Mouse (Mus musculus): ENCODE results near the gene Hes5. TPM values are rescaled to one million over a fixed set of nuclear protein-coding genes. Genes with fewer than 3 reads are reported as not detected.

Gene Hes5
- polyA plus RNA-seq, 1 experiment from 2014 or later: 159 TPM

GRCm38 (mm10) chr4:154944121-154944590 lies 16.6 kb upstream of the Hes5 start:
- Histone ChIP-seq H3K9ac (no peak overlapping the region), H3K36me3 (no peaks in the 10 kb centered on the region), H3K4me2 (no peak overlapping the region), H3K27me3 (no peaks in the 10 kb centered on the region), H3K27ac (replicated peaks) (no peak overlapping the region), H3K9me3 (no peaks in the 10 kb centered on the region), H3K4me1 (replicated peaks) (peaks cover 19% of the 10 kb centered on the region), H3K4me3 (no peak overlapping the region)
- 7% methylated on average over 2 of the region's 2 CpGs for WGBS
- ATAC-seq (ENCODE audit: low FRiP score, low read depth): peak; percentile 61

- Histone ChIP-seq H3K9ac (peak overlapping the region; percentile 32; the same call in 1 of the 2 replicates), H3K36me3 (no peaks in the 10 kb centered on the region), H3K4me3 (peak overlapping the region; percentile 30), H3K4me2 (peak overlapping the region; percentile 58), H3K27me3 (no peaks in the 10 kb centered on the region), H3K9me3 (no peaks in the 10 kb centered on the region), H3K27ac (replicated peaks) (peak overlapping the region; percentile 57), H3K4me1 (replicated peaks) (peaks cover 23% of the 10 kb centered on the region)
- WGBS: 2% methylated on average over 8 of the region's 8 CpGs
- peak; percentile 88 for ATAC-seq (ENCODE audit: low FRiP score, low read depth)
Observed at GRCm38 (mm10) chr4:154946319-154946718, 14.4 kb upstream of the Hes5 start.

- H3K4me2 ChIP-seq: peak overlapping the region; percentile 29
- no peaks in the 10 kb centered on the region for H3K9me3 ChIP-seq
- no peaks in the 10 kb centered on the region for H3K36me3 ChIP-seq
- ATAC-seq (ENCODE audit: low FRiP score, low read depth): peak; percentile 78
- H3K27me3 ChIP-seq: peaks cover 6% of the 10 kb centered on the region; the same call in 1 of the 2 replicates
- H3K4me3 ChIP-seq: no peak overlapping the region
- H3K9ac ChIP-seq: no peak overlapping the region
- WGBS: 39% methylated on average over 14 of the region's 14 CpGs
- peak overlapping the region; percentile 78 for H3K27ac ChIP-seq (replicated peaks)
- peaks cover 31% of the 10 kb centered on the region for H3K4me1 ChIP-seq (replicated peaks)
Observed at GRCm38 (mm10) chr4:154948066-154948939, 12.4 kb upstream of the Hes5 start.

GRCm38 (mm10) chr4:154948940-154949588 lies 11.7 kb upstream of the Hes5 start:
- Histone ChIP-seq H3K4me3 (no peak overlapping the region), H3K36me3 (no peaks in the 10 kb centered on the region), H3K9ac (no peak overlapping the region), H3K27me3 (peaks cover 6% of the 10 kb centered on the region; the same call in 1 of the 2 replicates), H3K27ac (replicated peaks) (peak overlapping the region; percentile 78), H3K4me2 (peak overlapping the region; percentile 32), H3K9me3 (no peaks in the 10 kb centered on the region), H3K4me1 (replicated peaks) (peaks cover 35% of the 10 kb centered on the region)
- no peak for ATAC-seq (ENCODE audit: low FRiP score, low read depth)
- WGBS: 36% methylated on average over 6 of the region's 6 CpGs

GRCm38 (mm10) chr4:154949589-154949982 lies 11.1 kb upstream of the Hes5 start:
- Histone ChIP-seq H3K4me2 (peak overlapping the region; percentile 32), H3K27me3 (peaks cover 6% of the 10 kb centered on the region; the same call in 1 of the 2 replicates), H3K9me3 (no peaks in the 10 kb centered on the region), H3K27ac (replicated peaks) (0 out of 2 replicates have a peak overlapping the region, but pooled peaks have one; percentile 78), H3K9ac (no peak overlapping the region), H3K4me3 (peak overlapping the region; percentile 17; the same call in 1 of the 2 replicates), H3K36me3 (no peaks in the 10 kb centered on the region), H3K4me1 (replicated peaks) (peaks cover 35% of the 10 kb centered on the region)
- 2% methylated on average over 12 of the region's 16 CpGs for WGBS
- ATAC-seq (ENCODE audit: low FRiP score, low read depth): no peak

- no peak overlapping the region for H3K4me3 ChIP-seq
- H3K9ac ChIP-seq: no peak overlapping the region
- H3K9me3 ChIP-seq: no peaks in the 10 kb centered on the region
- peaks cover 11% of the 10 kb centered on the region; the same call in 1 of the 2 replicates for H3K27me3 ChIP-seq
- 1% methylated on average over 26 of the region's 26 CpGs for WGBS
- H3K4me1 ChIP-seq (replicated peaks): peaks cover 33% of the 10 kb centered on the region
- no peak overlapping the region for H3K27ac ChIP-seq (replicated peaks)
- H3K4me2 ChIP-seq: peak overlapping the region; percentile 34
- H3K36me3 ChIP-seq: no peaks in the 10 kb centered on the region
- ATAC-seq (ENCODE audit: low FRiP score, low read depth): peak; percentile 43
Observed at GRCm38 (mm10) chr4:154952461-154953241, 8.1 kb upstream of the Hes5 start.

GRCm38 (mm10) chr4:154956604-154957003 lies 4.1 kb upstream of the Hes5 start:
- no peak overlapping the region for H3K9ac ChIP-seq
- peaks cover 59% of the 10 kb centered on the region for H3K4me1 ChIP-seq (replicated peaks)
- H3K27me3 ChIP-seq: peaks cover 14% of the 10 kb centered on the region; the same call in 1 of the 2 replicates
- ATAC-seq (ENCODE audit: low FRiP score, low read depth): no peak
- no peak overlapping the region for H3K27ac ChIP-seq (replicated peaks)
- no peak overlapping the region for H3K4me3 ChIP-seq
- no peak overlapping the region for H3K4me2 ChIP-seq
- 18% methylated on average over 9 of the region's 9 CpGs for whole genome bisulfite sequencing
- H3K36me3 ChIP-seq: no peaks in the 10 kb centered on the region
- H3K9me3 ChIP-seq: no peaks in the 10 kb centered on the region

GRCm38 (mm10) chr4:154957289-154957993 lies 3.3 kb upstream of the Hes5 start:
- Histone ChIP-seq H3K27ac (replicated peaks) (0 out of 2 replicates have a peak overlapping the region, but pooled peaks have one; percentile 47), H3K4me1 (replicated peaks) (peaks cover 67% of the 10 kb centered on the region)
- WGBS: 24% methylated on average over 13 of the region's 13 CpGs

GRCm38 (mm10) chr4:154958171-154958570 lies 2.6 kb upstream of the Hes5 start:
- H3K9ac ChIP-seq: no peak overlapping the region
- 2% methylated on average over 15 of the region's 15 CpGs for WGBS
- H3K4me2 ChIP-seq: peak overlapping the region; percentile 40
- H3K27ac ChIP-seq (replicated peaks): 0 out of 2 replicates have a peak overlapping the region, but pooled peaks have one; percentile 47
- no peak overlapping the region for H3K4me3 ChIP-seq
- no peaks in the 10 kb centered on the region for H3K36me3 ChIP-seq
- no peaks in the 10 kb centered on the region for H3K9me3 ChIP-seq
- peaks cover 69% of the 10 kb centered on the region for H3K4me1 ChIP-seq (replicated peaks)
- H3K27me3 ChIP-seq: peaks cover 8% of the 10 kb centered on the region; the same call in 1 of the 2 replicates
- ATAC-seq (ENCODE audit: low FRiP score, low read depth): peak; percentile 57

More at GRCm38 (mm10) chr4:154957289-154957993, 3.3 kb upstream of the Hes5 start:
- Histone ChIP-seq H3K9ac (no peak overlapping the region), H3K27me3 (peaks cover 10% of the 10 kb centered on the region; the same call in 1 of the 2 replicates), H3K36me3 (no peaks in the 10 kb centered on the region), H3K4me2 (peak overlapping the region; percentile 40), H3K4me3 (no peak overlapping the region), H3K9me3 (no peaks in the 10 kb centered on the region)
- no peak for ATAC-seq (ENCODE audit: low FRiP score, low read depth)

GRCm38 (mm10) chr4:154958621-154959020 lies 2.1 kb upstream of the Hes5 start:
- ATAC-seq (ENCODE audit: low FRiP score, low read depth): no peak
- H3K27me3 ChIP-seq: peaks cover 8% of the 10 kb centered on the region; the same call in 1 of the 2 replicates
- H3K9me3 ChIP-seq: no peaks in the 10 kb centered on the region
- no peak overlapping the region for H3K9ac ChIP-seq
- H3K4me2 ChIP-seq: peak overlapping the region; percentile 40
- peaks cover 69% of the 10 kb centered on the region for H3K4me1 ChIP-seq (replicated peaks)
- H3K27ac ChIP-seq (replicated peaks): no peak overlapping the region
- no peak overlapping the region for H3K4me3 ChIP-seq
- WGBS: 9% methylated on average over 8 of the region's 8 CpGs
- no peaks in the 10 kb centered on the region for H3K36me3 ChIP-seq

Data from hindbrain, embryonic 15.5 days (tissue).